Mouse (Mus musculus): ENCODE results near the gene Gabbr2.
A peak's percentile ranks its signal among the peaks of the same experiment; 100 is the strongest.

Gabbr2 gene

DNA sequence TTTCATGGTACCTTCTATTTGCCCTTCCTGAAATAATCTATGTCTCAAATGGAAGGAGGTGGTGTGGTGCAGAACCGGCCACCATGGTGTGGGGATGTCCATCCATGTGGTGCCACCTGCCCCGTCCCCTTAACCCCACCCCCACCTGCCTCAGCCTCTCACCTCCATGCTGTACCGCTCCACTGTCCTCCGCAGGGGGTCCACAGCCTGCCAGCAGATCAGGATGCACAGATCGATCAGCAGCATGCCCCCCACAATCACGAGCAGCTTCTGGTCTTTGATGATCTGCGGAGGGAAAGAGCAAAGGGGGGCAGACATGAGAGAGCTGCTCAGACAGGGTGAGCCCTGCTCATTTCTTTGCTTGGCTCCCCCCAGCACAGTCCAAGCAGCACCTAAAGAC is 273.0 kb downstream of the Gabbr2 start:
- no peak for DNase-seq (ENCODE audit: low read depth in 2 of 2, low spot score in 2 of 2)

DNA sequence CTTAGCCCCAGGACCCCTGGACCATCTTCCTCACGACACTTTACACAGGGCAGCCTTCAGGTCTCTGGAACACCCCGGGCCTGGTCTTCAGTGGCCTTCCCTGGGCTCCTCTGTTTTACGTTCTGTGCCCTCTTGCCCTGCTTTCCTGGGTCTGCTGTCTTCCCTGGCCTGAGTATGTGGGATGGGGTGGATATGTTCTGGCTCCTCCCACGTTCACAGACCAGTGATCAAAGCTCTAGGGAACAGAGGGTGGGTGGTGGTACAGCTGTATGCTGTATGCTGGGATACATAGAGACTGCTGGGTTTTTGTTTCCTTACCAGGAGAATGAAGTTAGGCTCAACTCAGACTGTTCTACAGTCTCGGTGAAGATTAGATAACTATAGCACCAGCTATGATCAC is 274.5 kb downstream of the Gabbr2 start:
- no peak for DNase-seq (ENCODE audit: low read depth in 2 of 2, low spot score in 2 of 2)

GRCm38 (mm10) chr4:46716361-46716760 is 275.3 kb downstream of the Gabbr2 start:
- DNase-seq (ENCODE audit: low read depth in 2 of 2, low spot score in 2 of 2): no peak

DNA sequence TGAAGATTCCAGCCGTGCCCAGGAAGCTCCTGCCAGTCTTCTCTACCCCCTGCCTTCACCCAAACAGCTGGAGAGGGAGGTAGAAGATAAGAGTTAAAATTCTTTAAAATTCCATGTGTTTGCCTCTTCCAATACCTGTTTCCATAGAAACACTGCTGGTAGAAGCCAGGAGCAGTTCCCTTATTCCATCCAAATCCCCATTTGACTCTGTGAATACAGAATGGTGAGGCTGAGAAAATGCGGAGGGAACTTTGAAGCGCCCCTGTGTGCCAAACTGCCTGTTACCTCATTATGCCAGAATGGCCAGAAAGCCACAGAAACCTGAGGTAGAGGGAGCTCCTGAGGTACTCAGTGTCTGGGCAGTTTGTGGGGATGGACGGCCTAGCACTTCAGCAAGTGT is 281.1 kb downstream of the Gabbr2 start:
- DNase-seq (ENCODE audit: low read depth in 2 of 2, low spot score in 2 of 2): no peak

DNA sequence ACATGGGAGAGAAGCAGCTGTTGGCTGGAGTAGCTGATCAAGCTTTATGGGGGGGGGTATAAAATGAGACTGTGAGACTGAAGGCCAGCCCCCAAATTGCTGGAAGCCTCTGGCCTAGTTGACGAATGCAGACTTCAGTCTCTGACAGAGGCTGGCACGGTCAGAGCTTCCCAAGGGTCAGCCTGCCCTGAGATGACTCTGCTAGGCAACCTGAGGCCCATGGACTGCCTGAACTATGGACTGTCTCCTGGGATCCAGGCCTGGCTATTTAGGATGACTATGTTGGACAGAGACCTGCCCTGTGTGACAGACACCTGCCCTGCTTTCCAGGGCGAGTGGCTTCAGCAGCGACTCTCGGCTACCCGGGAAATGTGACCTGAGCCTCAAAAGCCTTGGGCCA is 281.7 kb downstream of the Gabbr2 start:
- DNase-seq (ENCODE audit: low read depth in 2 of 2, low spot score in 2 of 2): no peak

DNA sequence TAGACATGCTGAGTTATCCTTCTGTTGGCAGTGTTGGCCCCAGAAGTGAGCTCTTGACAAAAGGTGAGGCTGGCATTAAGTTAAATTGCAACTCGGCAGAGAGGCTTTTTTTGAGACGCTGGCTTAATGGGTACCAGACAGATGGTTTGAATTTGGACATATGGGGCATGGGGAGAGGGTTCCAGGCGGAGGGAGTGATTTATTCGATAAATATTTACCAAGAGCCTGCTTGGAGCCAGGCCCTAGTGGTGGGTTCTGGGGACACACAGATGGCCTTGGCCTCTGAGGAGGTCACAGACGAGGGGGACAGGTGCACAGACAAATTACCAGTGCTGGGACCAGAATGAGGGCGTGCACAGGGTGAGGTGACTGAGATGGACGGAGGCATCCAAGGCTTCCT is 282.2 kb downstream of the Gabbr2 start:
- DNase-seq (ENCODE audit: low read depth in 2 of 2, low spot score in 2 of 2): no peak

DNA sequence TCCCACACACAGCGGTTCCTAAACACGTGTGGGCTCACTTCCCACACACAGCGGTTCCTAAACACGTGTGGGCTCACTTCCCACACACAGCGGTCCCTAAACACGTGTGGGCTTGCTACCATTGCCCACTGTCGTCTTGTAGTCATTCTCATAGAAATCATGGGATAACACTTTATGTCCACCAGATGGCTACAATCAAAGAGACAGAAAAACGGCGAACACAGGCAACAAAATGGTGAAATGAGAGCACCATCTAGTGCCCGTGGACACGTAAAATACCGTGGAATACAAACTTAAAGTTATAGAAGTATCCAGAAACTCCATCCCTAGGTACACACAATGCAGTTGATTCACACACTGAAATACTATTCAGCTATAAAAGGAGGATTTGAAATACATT is 285.9 kb downstream of the Gabbr2 start:
- DNase-seq (ENCODE audit: low read depth in 2 of 2, low spot score in 2 of 2): no peak

DNA sequence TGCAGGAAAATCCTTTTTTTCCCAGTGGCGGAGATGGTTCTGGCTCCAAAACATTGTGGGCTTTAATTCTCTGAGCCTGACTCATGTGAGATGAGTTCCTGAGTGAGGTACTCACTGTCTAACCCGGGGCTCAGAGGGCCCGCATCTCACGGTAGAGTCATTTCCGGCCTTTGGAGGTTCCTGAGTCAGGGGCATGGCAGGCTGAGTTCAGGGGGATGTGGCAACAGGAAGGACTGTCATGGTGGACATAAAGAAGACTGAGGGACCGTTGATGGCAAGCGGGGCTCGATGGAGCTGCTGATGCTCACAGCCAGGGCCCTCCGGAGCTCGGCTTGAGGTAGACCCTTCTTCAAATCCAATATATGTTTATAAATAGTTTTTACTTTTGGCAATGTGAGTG is 288.5 kb downstream of the Gabbr2 start:
- no peak for DNase-seq (ENCODE audit: low read depth in 2 of 2, low spot score in 2 of 2)

GRCm38 (mm10) chr4:46700223-46700651 is 291.4 kb downstream of the Gabbr2 start:
- DNase-seq (ENCODE audit: low read depth in 2 of 2, low spot score in 2 of 2): no peak

GRCm38 (mm10) chr4:46696467-46696866 is 295.2 kb downstream of the Gabbr2 start:
- no peak for DNase-seq (ENCODE audit: low read depth in 2 of 2, low spot score in 2 of 2)

GRCm38 (mm10) chr4:46690565-46690964 is 301.1 kb downstream of the Gabbr2 start:
- DNase-seq (ENCODE audit: low read depth in 2 of 2, low spot score in 2 of 2): no peak

- DNase-seq (ENCODE audit: low read depth in 2 of 2, low spot score in 2 of 2): no peak
Measured at GRCm38 (mm10) chr4:46690023-46690420, 301.7 kb downstream of the Gabbr2 start.

DNA sequence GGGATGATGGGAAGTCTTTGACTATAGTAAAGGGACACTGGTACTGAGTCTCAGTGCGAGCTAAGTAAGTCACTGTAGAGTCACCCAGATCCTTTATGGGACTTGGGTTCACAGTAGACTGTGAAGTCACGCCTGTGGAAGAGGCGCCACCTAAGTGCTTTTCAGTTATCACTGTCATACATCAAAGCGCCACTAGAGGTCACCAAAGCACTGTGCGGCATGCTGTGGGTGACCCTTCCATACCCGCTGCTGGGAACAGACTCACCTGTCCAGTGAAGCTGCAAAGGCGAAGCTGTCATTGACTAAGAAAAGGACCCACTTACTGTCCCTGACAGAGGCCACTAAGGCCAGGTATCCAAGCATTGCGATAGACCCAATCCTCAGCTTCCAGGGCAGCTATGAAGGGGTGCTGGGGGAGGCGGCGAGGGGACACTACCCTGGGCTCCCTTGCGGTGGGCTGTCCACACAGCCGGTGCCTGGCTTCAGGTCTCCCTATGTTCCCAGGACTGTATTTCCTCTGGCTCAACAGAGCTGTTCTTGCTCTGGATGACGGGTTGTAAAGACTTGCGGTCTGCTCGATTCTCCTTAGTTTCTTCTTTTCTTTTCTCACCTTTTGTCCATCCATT is 302.2 kb downstream of the Gabbr2 start:
- DNase-seq (ENCODE audit: low read depth in 2 of 2, low spot score in 2 of 2): peak; percentile 49 to 59

DNA sequence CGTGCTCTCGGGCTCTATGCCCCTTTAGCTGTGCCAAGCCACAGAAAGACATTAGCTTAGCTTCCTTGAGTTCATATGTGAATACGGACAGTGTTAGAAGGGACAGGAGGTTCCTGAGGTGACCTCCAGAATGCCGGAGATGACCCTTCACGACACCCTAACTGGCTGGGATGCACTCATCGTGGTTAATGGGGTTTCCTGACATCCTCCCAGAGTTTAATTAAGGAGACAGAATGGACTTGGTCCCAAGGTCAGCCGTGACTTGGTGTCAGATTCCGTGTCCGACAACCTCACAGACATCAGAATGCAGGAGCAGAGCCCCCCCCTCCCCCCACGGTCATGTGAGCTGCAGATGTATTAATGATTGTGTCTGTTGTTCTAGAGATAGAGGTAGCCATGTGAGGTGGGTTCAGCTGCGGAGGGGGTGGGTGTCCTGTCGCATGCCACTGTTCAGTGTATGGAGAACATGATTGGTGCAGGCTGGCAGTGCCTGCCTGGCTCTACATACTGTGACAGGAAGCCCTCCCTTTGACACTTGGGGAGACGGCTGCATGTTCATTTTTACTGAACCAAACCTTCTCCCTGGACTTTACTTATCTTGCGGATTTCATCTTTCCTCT is 303.4 kb downstream of the Gabbr2 start:
- no peak for DNase-seq (ENCODE audit: low read depth in 2 of 2, low spot score in 2 of 2)

GRCm38 (mm10) chr4:46684160-46684559 is 307.5 kb downstream of the Gabbr2 start:
- DNase-seq (ENCODE audit: low read depth in 2 of 2, low spot score in 2 of 2): no peak

GRCm38 (mm10) chr4:46676646-46677045 is 315.0 kb downstream of the Gabbr2 start:
- DNase-seq (ENCODE audit: low read depth in 2 of 2, low spot score in 2 of 2): no peak

- no peak for DNase-seq (ENCODE audit: low read depth in 2 of 2, low spot score in 2 of 2)
Measured at GRCm38 (mm10) chr4:46675992-46676391, 315.7 kb downstream of the Gabbr2 start.

GRCm38 (mm10) chr4:46675272-46675785 is 316.3 kb downstream of the Gabbr2 start:
- no peak for DNase-seq (ENCODE audit: low read depth in 2 of 2, low spot score in 2 of 2)

GRCm38 (mm10) chr4:46668620-46669019 is 323.1 kb downstream of the Gabbr2 start:
- no peak for DNase-seq (ENCODE audit: low read depth in 2 of 2, low spot score in 2 of 2)

DNA sequence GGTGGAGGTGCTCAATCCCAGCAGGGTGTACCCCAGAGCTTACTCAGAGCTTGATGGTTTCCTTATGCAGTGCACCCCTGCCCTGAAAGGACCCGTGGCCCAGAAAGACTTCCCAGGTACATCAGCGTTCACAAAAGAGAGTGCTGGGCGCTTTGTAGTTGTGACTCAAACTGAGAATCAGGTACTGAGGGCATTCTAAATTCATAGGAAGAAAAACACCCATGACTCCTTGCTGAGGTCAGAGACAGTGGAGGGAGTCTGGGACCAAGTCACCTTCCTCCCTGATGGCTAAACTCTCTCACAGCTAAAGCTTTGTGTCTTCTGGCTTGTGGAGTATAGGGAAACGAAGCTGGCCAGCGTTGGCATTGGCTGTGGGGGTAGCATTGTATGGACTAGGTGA is 325.3 kb downstream of the Gabbr2 start:
- DNase-seq (ENCODE audit: low read depth in 2 of 2, low spot score in 2 of 2): no peak

- peak; percentile 10 to 21 for DNase-seq (ENCODE audit: low read depth in 2 of 2, low spot score in 2 of 2)
Measured at GRCm38 (mm10) chr4:46665371-46665774, 326.3 kb downstream of the Gabbr2 start.

DNA sequence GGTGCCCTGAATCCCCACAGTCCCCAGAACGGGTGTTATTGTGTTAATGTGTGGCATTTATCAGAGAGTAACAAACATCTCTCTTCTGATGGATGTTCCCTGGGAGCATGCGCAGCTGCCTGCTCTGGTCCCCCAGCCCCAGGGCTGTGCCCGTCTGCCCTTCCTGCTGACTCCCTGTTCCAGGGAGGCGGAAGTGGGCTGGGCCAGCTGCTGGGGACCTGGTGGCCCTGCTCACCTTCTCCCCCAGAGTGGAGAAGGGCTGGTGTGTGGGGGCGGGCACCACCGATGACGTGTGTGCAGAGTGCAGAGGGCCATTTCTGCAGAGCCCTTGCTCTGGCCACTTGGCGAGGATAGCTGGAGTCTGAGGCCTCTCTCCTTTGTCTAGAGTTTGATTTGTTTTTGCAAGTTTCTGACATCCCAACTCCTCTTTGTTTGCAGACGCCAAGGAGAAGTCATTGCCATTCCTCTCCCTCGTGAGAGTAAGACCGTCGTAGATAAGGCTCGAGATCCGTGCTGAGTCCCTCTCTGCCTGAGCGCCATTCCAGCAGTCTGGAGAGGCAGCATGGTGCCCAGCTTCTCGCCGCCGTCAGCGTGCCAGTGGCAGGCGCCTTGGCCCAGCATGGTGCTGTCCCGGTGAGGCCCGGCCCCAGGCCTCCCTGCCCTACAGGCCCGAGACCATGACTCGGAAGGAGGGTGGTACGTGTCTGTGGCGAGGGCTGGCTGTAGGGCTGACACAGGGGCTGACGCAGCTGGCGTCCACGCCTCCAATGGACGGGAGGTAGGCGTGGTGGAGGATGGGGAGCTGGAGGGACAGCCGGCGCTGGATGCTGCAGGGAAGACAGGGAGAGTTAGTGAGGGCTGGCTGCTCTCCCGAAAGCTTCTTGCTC is 327.3 kb downstream of the Gabbr2 start:
- no peak for DNase-seq (ENCODE audit: low read depth in 2 of 2, low spot score in 2 of 2)
